Mouse (Mus musculus) heart, postnatal 10 days (tissue): Measurements from ENCODE around the gene Ldhc. TPM values are rescaled to one million over a fixed set of nuclear protein-coding genes. Genes with fewer than 3 reads are reported as not detected.
"Not testable (repeated sequence)": the region's sequence is repeated elsewhere in the genome, so short reads cannot be mapped to it uniquely, and the experiment has no call there.

Experiments used
- DNase-seq, 2 experiments: peaks; one replicate each; pipeline ENCODE4 v3.0.0; 2021
- intact Hi-C: fragments of 180-260 bp; cut with DNase I; formaldehyde crosslinking; loops from one replicate; pipeline ENCODE4 v1.15.1; 2025
- total RNA-seq, 2 experiments: library from RNA; stranded (reverse); gene quantifications; 2 replicates each; pipeline ENCODE4 v1.2.3; 2021

The Ldhc gene
- total RNA-seq, 2 experiments from 2014 or later: not detected

DNA sequence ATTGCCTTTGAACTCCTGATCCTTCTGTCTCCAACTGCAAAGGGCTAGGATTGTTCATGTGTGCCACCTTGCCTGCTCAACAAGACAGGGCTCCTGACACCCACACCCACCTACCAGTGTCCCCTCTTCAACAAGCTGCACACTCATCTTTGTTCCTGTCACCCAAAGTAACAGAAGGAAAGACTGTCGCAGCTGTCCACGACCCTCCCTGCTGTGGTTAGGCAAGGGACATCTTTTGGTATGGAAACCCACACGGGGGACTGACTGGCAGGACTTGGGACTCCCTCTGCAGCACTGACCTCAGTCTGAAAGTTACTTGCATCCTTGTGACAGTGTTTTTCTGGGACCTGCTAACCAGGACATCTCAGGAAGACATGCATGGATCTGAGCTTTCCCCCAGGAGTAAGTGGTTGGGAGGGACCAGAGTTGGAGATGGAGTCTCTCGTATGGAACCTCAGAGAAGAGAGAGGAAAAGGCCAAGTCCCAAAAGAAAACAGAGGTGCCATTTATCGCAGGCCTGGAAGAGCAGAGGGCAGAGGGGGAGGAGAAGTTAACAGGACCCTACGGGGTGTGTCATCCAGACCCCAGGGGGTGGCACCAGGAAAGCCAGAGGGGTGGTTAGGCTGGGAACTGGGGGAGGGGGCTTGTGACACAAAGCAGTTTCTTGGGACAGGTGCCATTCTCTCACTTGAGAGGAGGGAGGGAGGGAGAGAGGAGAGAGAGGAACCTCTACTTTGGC is 20.0 kb upstream of the Ldhc start, which contains the start of gene Ldha:
TSS of gene Ldha (plus strand) at position 689 of the 739 bp plus-strand sequence.
- intact Hi-C loops: no loop called here
- no peak for DNase-seq

DNA sequence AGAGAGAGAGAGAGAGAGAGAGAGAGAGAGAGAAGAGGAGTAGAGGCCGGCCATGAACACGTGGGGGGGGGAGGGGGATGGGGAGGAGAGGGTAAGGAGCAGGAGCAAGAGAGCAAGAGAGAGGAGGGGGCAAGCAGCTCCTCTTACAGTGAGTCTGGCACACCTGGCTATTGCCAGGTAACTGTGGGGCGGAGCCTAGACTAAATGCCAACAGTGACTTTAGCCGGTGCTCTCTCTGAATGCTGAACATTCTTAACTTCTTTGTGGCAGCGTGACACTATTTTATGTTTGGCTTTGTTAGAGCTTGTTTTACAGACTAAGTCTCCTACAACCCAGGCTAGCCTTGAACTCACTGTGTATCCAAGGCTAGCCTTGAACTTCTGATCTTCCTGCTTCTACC is 18.7 kb upstream of the Ldhc start:
- intact Hi-C loops: no loop called here
- no peak for DNase-seq

DNA sequence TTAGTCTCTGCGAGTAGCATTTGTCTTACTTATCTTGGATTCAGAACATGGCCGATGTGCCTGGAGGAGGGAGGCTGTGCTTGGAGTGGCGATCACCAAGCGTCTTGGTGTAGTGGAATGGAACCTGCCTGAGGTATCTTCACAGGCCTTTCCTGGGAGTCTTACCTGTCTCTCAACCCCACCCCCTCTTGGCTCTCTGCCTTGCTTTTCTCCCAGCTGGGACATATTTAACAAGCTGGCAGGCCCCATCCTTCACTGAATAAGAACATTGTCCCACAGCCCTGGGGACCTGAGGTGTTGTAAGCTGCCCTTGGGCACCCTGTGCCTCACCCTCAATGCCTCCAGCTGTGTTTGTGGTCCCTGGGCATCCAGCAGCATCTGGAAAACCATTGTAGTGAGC is 17.4 kb upstream of the Ldhc start:
- intact Hi-C loops: no loop called here
- DNase-seq: no peak

DNA sequence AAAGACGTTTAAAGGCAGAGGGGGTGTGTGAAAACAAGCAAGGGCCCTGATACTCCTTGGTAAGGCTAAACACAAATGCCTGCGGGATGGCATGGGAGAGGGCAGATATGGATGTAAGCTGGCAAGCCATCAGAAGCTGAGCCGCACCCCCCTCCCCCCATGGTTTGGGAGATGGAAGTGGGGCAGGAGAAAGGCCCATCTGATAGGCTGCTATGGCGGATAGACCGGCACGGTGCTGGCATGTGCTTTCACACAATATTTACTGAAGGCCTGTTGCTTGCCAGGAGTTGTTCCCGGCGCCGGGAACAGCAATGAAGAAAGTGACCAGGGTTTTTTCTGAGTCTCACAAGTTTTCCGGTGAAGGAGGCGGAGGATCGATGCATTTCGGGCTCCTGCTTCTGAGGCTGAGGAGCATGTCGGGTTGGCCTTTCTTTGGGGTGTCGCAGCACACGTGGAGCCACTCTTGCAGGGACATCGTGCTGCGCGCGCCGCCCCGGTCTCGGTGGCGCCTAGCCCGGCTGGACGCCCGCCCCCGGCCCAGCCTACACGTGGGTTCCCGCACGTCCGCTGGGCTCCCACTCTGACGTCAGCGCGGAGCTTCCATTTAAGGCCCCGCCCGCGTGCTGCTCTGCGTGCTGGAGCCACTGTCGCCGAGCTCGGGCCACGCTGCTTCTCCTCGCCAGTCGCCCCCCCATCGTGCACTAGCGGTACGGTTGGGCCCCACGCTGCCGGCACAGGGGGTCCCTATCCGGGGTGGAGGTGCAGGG is 15.6 kb upstream of the Ldhc start:
- peak; percentile 95 to 96 for DNase-seq
- intact Hi-C loops: loop anchor here (5.0 kb wide), 1 partner anchor 48 kb away; the partner anchor contains the start of genes Gtf2h1 and Hps5

DNA sequence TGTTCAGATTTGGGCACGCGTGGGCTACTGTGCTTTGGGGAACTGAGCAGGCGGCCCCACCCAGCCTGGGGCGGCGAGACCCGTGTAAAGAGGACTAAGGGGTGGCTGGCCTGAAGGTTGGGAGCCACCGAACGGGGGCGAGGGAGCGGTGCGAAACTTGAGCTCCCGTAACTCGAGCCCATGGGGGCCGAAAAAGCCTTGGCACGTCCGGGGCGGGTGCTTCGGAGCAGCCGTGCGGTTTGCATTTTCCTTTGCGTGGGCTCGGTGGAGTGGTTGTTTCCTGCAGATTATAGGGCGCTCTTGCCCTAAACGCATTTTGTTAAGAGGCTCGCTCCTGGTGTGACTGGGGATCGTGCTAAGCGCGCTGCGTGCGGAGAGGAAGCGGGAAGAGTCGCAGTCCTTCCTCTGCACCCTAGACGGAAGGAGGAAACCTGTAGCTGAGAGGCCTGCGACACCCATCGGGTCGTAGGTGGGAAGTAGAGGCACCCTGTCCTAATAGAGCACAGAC is 15.0 kb upstream of the Ldhc start:
- DNase-seq: peak in 1 of 2 experiments; percentile 65
- intact Hi-C loops: loop anchor here (5.0 kb wide), 1 partner anchor 49 kb away; the partner anchor contains the start of genes Gtf2h1 and Hps5

DNA sequence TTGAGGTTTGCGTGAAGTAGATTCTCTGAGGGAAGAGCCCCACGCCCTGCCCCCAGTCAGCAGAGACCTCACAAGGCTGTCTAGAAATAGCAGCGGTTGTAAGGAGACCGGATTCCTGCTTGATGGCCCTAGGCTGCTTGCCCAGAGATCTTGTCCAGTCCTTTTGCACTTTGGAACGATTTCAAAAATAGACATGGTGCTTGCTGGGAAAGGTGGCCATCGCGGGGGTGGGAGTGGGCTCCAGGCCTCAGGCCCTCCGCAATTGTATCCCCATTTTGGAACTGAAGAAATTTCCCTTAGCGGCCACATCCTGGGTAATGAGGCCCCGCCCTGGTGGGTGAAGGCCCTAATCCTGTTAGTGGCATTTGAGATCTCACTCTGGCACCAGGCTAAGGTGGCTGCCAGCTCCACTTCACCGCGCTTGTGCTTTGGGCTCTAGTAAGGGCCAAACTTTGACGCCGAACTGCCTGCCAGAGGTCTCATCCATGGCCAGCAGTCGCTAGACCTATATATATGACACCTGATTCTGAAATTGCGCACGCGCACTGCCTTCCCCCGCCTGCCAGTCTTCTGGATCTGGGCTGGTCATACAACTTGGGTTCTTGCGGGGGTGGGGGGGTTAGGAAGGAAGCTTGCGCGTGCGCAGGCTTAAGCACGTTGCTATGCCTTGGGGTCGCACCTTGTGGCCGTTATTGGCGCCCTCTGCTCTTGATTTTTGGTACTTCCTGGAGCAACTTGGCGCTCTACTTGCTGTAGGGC is 14.3 kb upstream of the Ldhc start:
- peak; percentile 78 to 82 for DNase-seq
- intact Hi-C loops: loop anchor here (5.0 kb wide), 1 partner anchor 49 kb away; the partner anchor contains the start of genes Gtf2h1 and Hps5

DNA sequence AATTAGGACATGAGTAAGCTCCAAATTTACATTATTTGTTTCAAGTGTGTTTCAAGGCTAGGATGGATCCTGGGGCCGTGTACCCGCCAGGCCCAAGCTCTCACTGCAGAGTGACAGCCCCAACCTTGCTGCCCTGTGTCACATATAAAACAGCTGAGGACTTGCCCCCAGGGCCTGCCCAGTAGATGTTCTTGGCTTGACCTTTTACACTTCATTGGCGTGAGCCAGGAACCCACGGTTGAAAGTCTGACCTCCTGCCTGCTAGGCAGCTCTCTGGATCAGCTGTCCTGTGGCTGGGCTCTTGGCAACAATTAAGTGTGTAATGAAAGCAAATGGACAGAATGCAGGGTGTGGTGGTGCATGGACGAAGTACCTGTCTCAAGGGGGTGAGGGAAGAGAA is 11.7 kb upstream of the Ldhc start:
- intact Hi-C loops: loop anchor here (5.0 kb wide), 1 partner anchor 52 kb away; the partner anchor contains the start of genes Gtf2h1 and Hps5
- no peak for DNase-seq

DNA sequence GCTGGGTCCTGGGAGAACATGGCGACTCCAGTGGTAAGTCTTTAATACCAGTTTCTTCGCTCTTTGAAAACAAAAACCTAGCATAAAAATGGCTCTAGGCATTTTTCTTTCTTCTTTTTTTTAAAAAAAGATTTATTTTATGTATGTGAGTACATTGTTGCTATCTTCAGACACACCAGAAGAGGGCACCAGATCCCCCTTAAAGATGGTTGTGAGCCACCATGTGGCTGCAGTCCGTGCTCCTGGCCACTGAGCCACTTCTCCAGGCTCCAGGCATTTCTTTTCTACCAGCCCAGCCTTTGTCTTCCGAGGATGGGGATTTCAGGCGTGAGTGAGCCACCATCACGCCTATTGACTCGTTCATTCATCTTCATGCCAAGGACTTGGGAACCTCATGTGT is 10.0 kb upstream of the Ldhc start:
- intact Hi-C loops: no loop called here
- no peak for DNase-seq

DNA sequence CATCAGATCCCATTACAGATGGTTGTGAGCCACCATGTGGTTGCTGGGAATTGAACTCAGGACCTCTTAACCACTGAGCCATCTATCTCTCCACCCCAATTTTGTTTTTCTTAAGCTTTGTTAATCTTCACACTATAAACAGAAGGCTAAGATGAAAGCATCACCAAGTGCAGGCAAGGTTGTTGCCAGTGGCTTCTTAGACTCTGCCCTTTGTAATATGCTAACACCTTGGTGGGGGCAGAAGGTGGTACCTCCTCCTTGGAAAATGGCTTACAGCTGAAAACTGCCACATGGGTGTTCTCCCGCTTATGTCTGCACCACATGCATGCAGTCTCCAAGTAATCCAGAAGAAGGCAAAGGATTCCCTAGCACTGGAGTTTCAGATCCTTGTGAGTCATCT is 8.3 kb upstream of the Ldhc start:
- intact Hi-C loops: no loop called here
- DNase-seq: no peak

DNA sequence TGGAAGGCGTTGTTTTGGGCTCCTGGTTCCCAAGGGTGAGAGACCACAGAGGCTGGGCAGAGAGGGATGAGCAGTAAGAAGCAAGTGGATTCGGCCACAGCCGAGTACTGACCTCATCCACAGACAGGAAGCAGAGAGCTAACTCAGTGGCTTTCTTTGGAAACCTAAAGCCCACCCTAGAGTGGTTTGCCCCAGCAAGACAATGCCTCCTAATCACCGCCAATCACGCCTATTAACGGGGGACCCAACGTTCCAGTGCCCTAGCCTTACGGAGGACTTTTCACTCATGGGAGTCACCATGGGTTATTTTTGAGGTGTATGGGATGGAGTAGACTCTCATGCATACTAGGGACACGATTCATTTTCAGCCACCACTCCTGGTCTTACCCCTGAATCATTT is 7.6 kb upstream of the Ldhc start:
- no peak for DNase-seq
- intact Hi-C loops: no loop called here

DNA sequence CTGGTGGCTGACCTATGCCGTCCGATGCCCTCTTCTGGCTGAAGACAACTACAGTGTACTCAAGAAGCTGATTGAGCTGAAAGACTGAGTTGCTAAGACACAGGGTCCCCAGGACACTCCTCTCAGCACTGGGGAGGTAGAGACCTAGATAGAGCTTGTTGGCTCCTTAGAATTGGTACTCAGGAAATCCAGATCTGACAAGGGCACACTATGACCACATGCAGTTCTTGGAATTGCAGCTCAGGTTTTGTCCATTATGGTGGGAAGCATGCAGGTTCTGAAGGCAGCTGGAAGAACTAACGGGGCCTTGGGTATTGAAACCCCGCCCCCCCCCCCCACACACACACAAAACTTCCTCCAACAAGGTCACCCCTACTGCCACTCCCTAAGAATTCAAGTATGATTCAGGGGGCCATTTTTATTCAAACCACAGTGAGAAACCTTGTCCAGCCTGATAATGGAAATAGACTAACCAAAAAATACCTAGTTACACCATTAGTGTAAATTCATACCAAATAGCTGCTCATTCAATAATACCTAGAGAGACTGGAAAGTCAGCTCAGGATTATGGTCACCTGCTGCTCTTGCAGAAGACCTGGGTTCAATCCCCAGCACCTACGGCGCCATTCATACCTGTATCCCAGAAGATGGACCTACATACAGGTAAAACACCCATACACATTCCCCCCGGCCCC is 5.0 kb upstream of the Ldhc start:
- DNase-seq: no peak
- intact Hi-C loops: no loop called here

DNA sequence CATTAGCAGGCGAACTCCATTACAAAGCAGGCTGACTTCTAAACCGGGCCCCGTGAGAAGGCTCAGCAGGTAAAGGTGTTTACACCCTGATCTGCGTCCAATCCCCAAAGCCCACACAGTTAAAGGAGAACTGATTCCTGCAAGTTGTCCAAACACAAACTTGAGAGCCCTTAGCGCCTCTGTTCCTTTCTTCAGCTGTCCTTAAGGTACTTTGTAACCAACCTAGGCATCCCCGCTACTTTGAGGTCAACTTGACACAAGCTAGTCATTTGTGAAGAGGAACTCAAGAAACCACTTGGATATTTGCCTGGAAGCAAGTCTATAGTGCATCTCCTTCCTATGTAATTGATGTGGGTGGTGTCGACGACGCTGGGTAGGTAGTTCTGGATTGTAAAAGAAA is 3.6 kb upstream of the Ldhc start:
- no peak for DNase-seq
- intact Hi-C loops: no loop called here

DNA sequence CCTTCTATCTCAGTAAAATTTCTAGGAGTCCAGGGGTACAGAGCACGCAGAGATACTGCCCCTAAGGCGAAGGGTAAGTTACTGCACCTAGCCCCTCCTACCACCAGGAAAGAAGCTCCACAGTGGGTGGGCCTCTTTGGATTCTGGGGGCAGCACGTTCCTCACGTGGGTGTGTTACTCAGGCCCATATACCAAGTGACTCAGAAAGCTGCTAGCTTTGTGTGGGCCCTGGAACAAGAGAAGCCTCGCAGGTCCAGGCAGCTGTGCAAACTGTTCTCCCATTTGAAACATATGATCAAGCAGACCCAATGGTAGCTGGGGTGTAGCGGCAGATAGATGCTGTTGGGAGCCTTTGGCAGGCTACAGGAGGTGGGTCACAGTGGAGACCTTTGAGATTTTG is 2.0 kb upstream of the Ldhc start:
- intact Hi-C loops: no loop called here
- DNase-seq: no peak

DNA sequence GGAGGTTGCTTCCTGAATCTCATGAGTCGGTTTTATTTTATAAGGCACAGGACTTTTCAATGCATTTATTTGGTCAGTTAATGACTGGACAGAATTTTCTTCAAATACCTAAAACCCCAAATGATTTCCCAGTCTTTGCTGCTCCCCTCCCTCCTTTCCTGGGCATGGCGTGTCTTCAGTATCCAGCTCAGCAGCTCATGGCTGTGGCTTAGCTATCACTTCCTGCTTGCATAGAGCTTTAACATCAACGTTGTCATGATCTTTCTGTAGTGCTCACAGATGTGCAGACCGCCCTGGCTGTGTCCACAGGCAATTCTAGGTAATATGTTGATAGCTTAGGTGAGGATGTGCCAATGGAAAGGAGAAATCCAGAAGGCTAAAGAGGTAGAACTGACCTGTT is 11.0 kb downstream of the Ldhc start:
- intact Hi-C loops: no loop called here
- no peak for DNase-seq

DNA sequence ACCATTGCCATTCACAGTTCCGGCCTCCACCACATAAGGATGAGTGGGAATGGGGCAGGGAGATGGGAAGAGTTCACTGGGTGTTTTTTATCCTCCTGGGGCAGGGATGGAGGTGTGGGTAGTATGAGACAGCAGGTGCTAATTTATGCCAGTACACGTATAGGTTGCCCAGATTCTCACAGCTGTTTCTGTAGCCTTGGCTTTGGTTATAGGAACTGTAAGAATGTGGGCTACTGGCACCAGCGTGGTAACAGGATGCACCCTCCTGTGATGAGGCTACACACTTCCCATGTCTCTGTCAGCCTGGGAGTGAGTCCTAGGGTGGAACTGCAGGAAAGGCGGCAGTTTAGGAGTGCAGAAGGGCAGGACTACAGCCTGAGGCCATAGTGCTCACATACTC is 15.8 kb downstream of the Ldhc start:
- no peak for DNase-seq
- intact Hi-C loops: no loop called here

DNA sequence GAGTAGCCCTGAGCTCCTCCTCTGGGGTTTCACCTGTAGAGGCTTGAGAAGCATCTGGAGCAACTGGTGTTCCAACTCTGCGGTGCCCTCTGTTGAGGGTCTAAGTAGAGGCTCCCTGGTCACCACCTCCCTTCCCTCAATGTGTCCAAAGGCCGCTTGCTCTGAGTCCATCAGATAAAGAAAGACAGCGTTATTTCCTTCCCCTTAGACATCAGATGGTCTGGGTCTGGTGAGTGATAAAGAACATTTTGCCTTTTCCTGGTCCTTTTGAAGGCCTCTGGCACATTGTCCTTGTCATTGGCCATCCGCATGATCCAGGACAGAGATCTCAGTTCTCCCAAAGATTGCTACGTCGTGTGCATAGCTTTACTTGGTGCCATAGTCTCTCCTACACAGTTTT is 16.3 kb downstream of the Ldhc start:
- intact Hi-C loops: no loop called here
- DNase-seq: no peak

DNA sequence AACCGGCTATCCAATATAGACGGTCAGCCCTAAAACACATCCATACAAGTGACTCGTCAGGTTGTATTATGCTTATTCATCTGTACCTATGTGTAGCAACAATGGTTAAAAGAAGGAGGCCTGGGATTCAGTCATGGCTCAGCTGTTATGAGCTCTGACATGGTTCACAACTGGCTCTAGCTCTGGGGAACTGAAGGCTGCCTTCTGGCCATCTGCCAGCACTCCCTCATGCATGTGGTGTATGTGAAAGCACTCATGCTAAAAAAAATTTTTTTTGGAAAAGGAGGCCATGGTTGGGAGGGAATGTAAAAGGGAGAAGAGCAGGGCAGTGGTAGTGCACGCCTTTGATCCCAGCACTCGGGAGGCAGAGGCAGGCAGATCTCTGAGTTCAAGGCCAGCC is 18.8 kb downstream of the Ldhc start:
- DNase-seq: peak in 1 of 2 experiments; percentile 15

DNA sequence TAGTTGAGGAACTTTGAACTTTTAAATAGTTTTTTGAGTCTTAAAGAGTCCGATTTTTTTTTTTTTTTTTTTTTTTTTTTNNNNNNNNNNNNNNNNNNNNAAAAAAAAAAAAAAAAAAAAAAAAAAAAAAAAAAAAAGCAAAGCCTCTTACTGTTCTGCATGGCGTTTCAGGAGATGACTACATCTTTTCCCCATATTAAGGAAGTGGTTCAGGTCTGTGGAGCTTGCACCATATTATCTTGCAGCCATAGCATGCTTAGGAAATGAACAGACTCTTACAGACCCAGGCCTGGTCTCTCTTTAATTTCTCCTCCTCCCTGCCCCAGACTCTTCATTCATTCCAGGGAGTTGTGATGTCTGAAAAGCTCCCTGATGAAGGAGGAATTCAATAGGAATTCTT is 20.0 kb downstream of the Ldhc start:
- DNase-seq: no peak
- intact Hi-C loops: no loop called here

More for the DNA sequence above, 18.8 kb downstream of the Ldhc start:
- intact Hi-C loops: no loop called here

DNA sequence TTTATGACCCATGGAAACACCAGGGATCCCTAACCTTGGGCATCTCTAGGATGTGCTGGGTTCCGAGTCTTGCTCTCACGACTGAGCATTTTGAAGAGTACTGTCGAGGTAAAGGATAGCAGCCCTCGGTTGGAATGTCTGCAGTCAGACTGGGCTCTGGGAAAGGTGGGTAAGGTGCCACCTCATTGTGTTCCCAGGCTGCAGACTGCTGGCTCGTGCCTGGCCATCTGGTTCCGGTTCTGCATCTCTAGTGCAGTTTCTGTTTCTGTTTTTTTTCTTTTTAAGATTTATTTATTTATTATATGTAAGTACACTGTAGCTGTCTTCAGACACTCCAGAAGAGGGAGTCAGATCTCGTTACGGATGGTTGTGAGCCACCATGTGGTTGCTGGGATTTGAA is 20.9 kb downstream of the Ldhc start:
- intact Hi-C loops: not testable (repeated sequence)

DNA sequence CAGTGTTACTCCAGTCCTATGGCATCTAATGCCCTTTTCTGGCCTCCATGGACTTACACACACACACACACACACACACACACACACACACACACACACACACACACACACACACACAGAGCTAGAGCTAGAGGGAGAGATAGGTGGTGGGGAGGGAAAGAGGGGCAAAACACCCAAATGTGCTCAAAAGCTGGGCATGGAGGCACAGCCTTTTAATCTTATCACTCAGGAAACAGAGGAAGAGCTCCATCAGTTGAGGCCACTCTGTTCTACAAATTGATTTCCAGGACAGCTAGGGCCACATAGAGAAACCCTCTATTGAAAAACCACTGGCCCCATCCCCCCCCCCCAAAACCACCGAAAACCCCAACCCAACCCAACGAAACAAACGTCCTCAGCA is 22.3 kb downstream of the Ldhc start:
- DNase-seq: no peak
- intact Hi-C loops: no loop called here

More for the DNA sequence above, 20.9 kb downstream of the Ldhc start:
- DNase-seq: not testable (repeated sequence)
